Mouse (Mus musculus) left cerebral cortex, postnatal 14 days (tissue): ENCODE results near the gene Arhgap29. TPM values are rescaled to one million over a fixed set of nuclear protein-coding genes. Genes with fewer than 3 reads are reported as not detected.

ENCODE experiments used
- DNase-seq, 2 experiments: peaks; one replicate each; pipeline ENCODE4 v3.0.0; 2021 to 2022; ENCODE audit warnings: low spot score in 2 of 2, mixed read lengths in 1 of 2
- intact Hi-C: fragments of 180-260 bp; cut with DNase I; formaldehyde crosslinking; loops from one replicate; pipeline ENCODE4 v1.15.1; 2025
- total RNA-seq, 2 experiments: library from RNA; stranded (reverse); gene quantifications; 2 replicates each; pipeline ENCODE4 v1.2.3; 2021

Arhgap29 gene
- total RNA-seq, 2 experiments from 2014 or later: 26.3 to 28.2 TPM

GRCm38 (mm10) chr3:121939658-121940057 is 12.7 kb upstream of the Arhgap29 start:
- no peak for DNase-seq
- intact Hi-C loops: no loop called here

GRCm38 (mm10) chr3:121940094-121940889 is 12.0 kb upstream of the Arhgap29 start:
- DNase-seq: no peak
- intact Hi-C loops: no loop called here

GRCm38 (mm10) chr3:121941204-121941745 is 11.1 kb upstream of the Arhgap29 start:
- intact Hi-C loops: no loop called here
- no peak for DNase-seq

GRCm38 (mm10) chr3:121945957-121946356 is 6.4 kb upstream of the Arhgap29 start:
- intact Hi-C loops: no loop called here

DNA sequence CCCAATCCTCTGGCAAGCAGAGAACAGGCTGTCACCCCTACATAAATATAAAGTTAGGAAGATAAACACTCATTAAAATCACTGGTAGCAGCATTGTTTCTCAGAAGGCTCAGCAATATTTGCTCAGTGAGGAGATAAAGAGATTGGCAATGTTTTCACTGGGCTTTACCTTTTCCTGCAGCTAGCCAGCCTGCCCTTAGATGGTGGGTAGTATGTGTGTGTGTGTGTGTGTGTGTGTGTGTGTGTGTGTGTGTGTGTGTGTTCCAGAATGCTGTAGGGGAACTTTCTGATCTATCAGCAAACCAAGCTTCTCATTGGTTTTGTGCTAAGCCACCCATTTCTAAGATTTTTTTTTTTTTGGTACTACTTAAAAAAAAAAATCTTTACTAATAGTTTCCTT is 5.6 kb upstream of the Arhgap29 start:
- DNase-seq: no peak
- intact Hi-C loops: no loop called here

More at GRCm38 (mm10) chr3:121945957-121946356, 6.4 kb upstream of the Arhgap29 start:
- no peak for DNase-seq

- intact Hi-C loops: loop anchor here (5.0 kb wide), 2 partner anchors 38 to 58 kb away; no protein-coding TSS in a partner anchor
- no peak for DNase-seq
Measured at GRCm38 (mm10) chr3:121950139-121950538, 2.2 kb upstream of the Arhgap29 start.

DNA sequence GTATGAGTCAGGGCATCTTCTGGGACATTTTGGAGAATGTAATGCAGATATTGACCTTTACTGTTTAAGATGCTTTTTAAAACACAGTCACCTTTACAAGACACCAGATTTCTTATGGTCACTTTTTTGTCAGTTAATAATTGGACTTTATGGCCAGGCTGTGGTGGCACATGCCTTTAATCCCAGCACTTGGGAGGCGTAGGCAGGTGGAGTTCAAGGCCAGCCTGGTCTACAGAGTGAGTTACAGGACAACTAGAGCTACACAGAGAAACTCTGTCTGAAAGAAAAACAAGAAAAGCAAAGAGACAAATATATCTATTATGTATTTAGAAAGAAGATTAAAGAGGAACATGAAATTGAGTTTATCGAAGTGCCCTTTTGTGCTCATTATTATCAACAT is 1.2 kb upstream of the Arhgap29 start:
- no peak for DNase-seq
- intact Hi-C loops: loop anchor here (5.0 kb wide), 2 partner anchors 39 to 59 kb away; no protein-coding TSS in a partner anchor

DNA sequence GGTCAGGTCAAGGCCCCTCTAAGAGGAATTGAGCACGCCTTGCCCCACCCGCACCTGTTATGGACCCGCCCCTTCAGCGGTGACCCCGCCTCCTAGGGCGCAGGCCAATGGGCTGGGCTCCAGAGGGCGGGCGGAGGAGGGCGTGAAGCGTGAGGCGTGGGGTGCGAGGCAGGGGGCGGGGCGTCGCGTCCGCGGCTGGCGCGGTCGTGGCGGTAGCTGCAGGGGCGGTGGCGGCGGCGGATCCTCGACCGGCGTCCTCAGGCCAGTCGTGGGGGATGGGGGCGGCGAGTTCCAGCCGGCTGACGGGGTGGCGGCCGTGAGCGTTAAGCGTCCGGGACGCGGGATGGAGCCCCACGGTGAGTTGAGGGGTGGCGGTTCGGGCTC is 700 bp downstream of the Arhgap29 start:
- DNase-seq: peak; percentile 45 to 72
- intact Hi-C loops: loop anchor here (5.0 kb wide), 2 partner anchors 41 to 61 kb away; no protein-coding TSS in a partner anchor

- DNase-seq: no peak
- intact Hi-C loops: loop anchor here (5.0 kb wide), 2 partner anchors 41 to 61 kb away; no protein-coding TSS in a partner anchor
Measured at GRCm38 (mm10) chr3:121953433-121954161, 1.3 kb downstream of the Arhgap29 start.

GRCm38 (mm10) chr3:121954421-121954820 is 2.1 kb downstream of the Arhgap29 start:
- intact Hi-C loops: loop anchor here (5.0 kb wide), 2 partner anchors 42 to 62 kb away; no protein-coding TSS in a partner anchor
- no peak for DNase-seq

GRCm38 (mm10) chr3:121955527-121955926 is 3.2 kb downstream of the Arhgap29 start:
- intact Hi-C loops: no loop called here
- no peak for DNase-seq

GRCm38 (mm10) chr3:121956789-121957188 is 4.4 kb downstream of the Arhgap29 start:
- intact Hi-C loops: no loop called here
- DNase-seq: no peak

- DNase-seq: peak in 1 of 2 experiments; percentile 47
- intact Hi-C loops: no loop called here
Measured at GRCm38 (mm10) chr3:121957606-121958344, 5.4 kb downstream of the Arhgap29 start.

- intact Hi-C loops: loop anchor here (1.0 to 10.0 kb wide), 2 partner anchors 158 to 311 kb away; partner anchors contain the start of gene Dnttip2
Measured at GRCm38 (mm10) chr3:121964173-121964572, 11.8 kb downstream of the Arhgap29 start.

DNA sequence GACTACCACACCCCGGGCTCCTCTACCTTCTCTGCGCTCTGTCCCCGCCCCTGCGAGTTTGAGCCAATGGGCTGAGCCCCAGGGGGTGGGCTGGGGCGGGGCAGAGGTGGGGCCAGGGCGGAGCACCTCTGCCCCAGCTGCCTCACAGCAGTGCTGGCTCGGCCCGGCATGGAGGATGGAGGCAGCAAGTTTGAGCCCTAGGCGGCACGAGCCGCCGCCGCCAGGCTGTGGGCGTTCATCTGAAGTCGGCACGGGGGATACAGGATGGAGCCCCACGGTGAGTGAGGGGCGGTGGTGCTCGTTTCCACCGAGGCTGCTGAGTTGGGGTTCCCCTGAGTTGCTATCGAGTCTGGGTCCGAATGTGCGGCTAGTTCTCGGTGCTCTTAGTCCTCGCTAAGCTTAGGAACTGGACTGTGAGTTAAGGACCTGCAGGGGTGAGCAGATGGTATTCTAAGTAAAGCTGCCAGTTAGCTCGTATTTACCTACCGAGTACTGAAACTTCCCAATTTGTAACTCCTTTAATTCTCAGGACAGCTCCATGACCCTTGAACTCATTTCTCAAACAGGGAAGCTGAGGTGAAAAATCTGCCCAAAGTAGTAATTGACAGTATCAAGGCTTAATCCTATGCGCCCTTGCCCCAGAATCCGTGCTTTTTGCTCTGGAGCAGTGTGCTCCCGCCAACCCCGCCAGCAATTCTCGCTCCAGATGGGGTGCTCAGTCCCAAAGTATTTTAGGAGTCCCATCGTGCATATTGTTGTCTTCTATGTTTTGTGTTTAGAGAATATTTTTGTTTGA is 15.5 kb downstream of the Arhgap29 start:
- DNase-seq: peak; percentile 35 to 77

More at GRCm38 (mm10) chr3:121964173-121964572, 11.8 kb downstream of the Arhgap29 start:
- DNase-seq: peak; percentile 32 to 55

GRCm38 (mm10) chr3:121968621-121969020 is 16.3 kb downstream of the Arhgap29 start:
- intact Hi-C loops: loop anchor here (5.0 to 10.0 kb wide), 3 partner anchors 81 to 306 kb away; partner anchors contain the start of gene Dnttip2
- no peak for DNase-seq

More for the DNA sequence above, 15.5 kb downstream of the Arhgap29 start:
- intact Hi-C loops: loop anchor here (5.0 to 10.0 kb wide), 3 partner anchors 81 to 307 kb away; partner anchors contain the start of gene Dnttip2

- no peak for DNase-seq
- intact Hi-C loops: loop anchor here (5.0 to 10.0 kb wide), 3 partner anchors 82 to 305 kb away; partner anchors contain the start of gene Dnttip2
Measured at GRCm38 (mm10) chr3:121969451-121969850, 17.1 kb downstream of the Arhgap29 start.

GRCm38 (mm10) chr3:121973761-121974160 is 21.4 kb downstream of the Arhgap29 start:
- intact Hi-C loops: no loop called here
- DNase-seq: peak in 1 of 2 experiments; percentile 22
